Mouse (Mus musculus) stomach, embryonic 16.5 days (tissue): ENCODE measurements around the gene Pgm5. TPM values are rescaled to one million over a fixed set of nuclear protein-coding genes. Genes with fewer than 3 reads are reported as not detected.

Experiments used
- ATAC-seq: fragments of 200-750 bp; cut with Nextera tagmentation; 2 replicates; pipeline ENCODE4 v1.8.0; 2017; ENCODE audit warnings: moderate number of reproducible peaks, moderate TSS enrichment; ENCODE audit not compliant: insufficient read depth, low FRiP score
- H3K27ac ChIP-seq: fragments of 300-500 bp; sonication (generic); 2 replicates; pipeline ENCODE4 v1.5.1; 2014; ENCODE audit warnings: low read length
- H3K27me3 ChIP-seq: fragments of 300-500 bp; sonication (generic); 2 replicates; pipeline ENCODE4 v1.6.1; 2014; ENCODE audit warnings: low read length, control low read depth, mixed read lengths; ENCODE audit not compliant: control insufficient read depth, insufficient read depth
- H3K36me3 ChIP-seq: fragments of 300-500 bp; sonication (generic); 2 replicates; pipeline ENCODE4 v1.6.1; 2014; ENCODE audit warnings: low read length; ENCODE audit not compliant: control insufficient read depth, insufficient read depth
- H3K4me1 ChIP-seq: fragments of 300-500 bp; sonication (generic); 2 replicates; pipeline ENCODE4 v1.6.1; 2014; ENCODE audit warnings: low read length, control low read depth, mixed read lengths; ENCODE audit not compliant: control insufficient read depth, insufficient read depth
- H3K4me2 ChIP-seq: fragments of 300-500 bp; sonication (generic); 2 replicates; pipeline ENCODE4 v1.6.1; 2014; ENCODE audit warnings: low read depth, low read length, mixed read lengths
- H3K4me3 ChIP-seq: fragments of 300-500 bp; sonication (generic); replicated peaks from 2 replicates; pipeline ENCODE4 v1.5.1; 2014; ENCODE audit warnings: mild to moderate bottlenecking, low read length
- H3K9ac ChIP-seq: fragments of 300-500 bp; sonication (generic); 2 replicates; pipeline ENCODE4 v1.6.1; 2014; ENCODE audit warnings: low read length
- H3K9me3 ChIP-seq: fragments of 300-500 bp; sonication (generic); replicated peaks from 2 replicates; pipeline ENCODE4 v1.6.1; 2016; ENCODE audit warnings: low read length, control low read depth; ENCODE audit not compliant: control insufficient read depth
- WGBS: fragments of 180-500 bp; shearing (Covaris S2); extraction: QIAGEN DNeasy Blood & Tissue Kit; methylation state at CpG from one replicate; pipeline ENCODE4 v1.1.7; 2014; 5-methylcytosine and 5-hydroxymethylcytosine counted together
- polyA plus RNA-seq: library from polyadenylated mRNA; unstranded; fragments of >200 nt; fragmentation: Nextera tagmentation; extraction: Ambion mirVana; gene quantifications from 2 replicates; pipeline ENCODE4 v1.2.1, GENCODE M21; 2015

Pgm5 gene
- polyA plus RNA-seq, 1 experiment from 2014 or later, result 10.5 TPM

DNA sequence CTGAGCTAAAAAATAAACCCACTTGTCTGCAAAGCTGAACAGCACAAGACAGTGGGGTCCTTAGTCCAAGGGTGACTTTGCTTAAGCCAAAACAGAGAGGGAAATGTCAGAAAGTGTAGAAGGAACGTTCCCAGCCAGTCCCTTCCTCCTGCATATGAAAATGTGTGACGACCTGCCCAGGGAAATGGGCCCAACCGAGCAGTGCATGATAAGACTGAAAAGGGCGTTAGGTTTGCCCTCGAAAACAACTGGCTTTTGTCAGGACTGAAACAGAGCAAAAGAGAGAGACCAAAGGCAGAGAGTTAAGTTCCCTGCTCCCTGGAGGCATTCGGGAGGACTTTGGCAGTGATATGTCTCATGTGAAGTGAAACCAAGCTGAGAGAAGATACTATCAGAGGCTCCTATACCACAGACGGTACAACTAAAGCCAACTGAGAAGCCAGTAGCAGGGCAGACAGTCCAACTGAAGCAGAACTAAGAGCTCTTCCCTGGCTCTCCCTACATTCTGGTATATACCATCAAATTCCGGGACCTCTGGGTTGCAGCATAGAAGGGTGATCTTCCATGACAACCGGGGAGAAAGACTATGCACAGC is 68.0 kb downstream of the Pgm5 start:
- ATAC-seq, result no peak
- H3K27ac ChIP-seq, result no peak overlapping the region
- no peak overlapping the region for H3K4me3 ChIP-seq
- WGBS, result 75% methylated on average over 9 of the region's 9 CpGs
- H3K4me2 ChIP-seq, result no peak overlapping the region
- H3K9me3 ChIP-seq, result no peaks in the 10 kb centered on the region
- H3K9ac ChIP-seq, result no peak overlapping the region
- no peaks in the 10 kb centered on the region for H3K27me3 ChIP-seq
- H3K36me3 ChIP-seq, result no peaks in the 10 kb centered on the region
- H3K4me1 ChIP-seq, result no peaks in the 10 kb centered on the region

DNA sequence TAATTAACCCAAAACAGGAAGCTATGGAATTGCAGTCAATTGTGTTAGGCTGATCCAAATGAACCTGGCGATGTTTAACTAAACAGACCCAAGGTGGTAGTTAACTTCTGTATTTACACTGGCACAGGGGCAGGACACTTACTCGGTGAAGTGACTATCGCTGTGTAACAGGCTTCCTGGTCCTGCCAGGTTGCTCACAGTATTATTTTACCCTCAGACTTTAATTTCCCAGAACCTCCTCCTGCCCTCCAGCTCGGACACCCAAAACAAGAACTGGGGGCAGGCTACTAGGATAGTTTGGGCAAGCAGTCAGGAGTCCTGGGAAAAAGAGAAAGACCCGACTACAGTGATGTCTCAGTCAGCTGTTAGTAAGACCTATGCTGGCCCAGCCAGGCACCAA is 68.8 kb downstream of the Pgm5 start:
- no peak for ATAC-seq

DNA sequence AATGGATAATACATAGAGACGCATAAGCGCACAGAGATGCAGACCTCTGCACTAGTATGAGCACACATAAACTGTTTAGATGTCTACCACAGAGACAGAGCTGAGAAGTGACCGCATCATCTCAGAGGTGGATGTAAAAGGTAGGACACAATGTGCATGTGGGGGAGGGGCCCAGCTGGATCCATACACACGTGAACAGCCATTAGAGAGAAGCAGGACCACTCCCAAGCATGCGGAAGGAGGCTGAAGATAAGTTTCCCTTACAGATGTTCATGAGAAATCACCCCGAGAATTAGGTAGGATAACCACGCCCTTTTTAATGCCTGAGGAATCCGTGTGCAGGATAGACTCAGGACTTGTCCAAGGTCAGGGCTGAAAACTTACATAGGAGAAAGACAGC is 75.8 kb downstream of the Pgm5 start:
- no peak overlapping the region for H3K27ac ChIP-seq
- 75% methylated on average over 8 of the region's 8 CpGs for WGBS
- H3K4me2 ChIP-seq, result no peak overlapping the region
- H3K9ac ChIP-seq, result no peak overlapping the region
- no peaks in the 10 kb centered on the region for H3K36me3 ChIP-seq
- no peaks in the 10 kb centered on the region for H3K9me3 ChIP-seq
- ATAC-seq, result no peak
- no peaks in the 10 kb centered on the region for H3K27me3 ChIP-seq
- H3K4me1 ChIP-seq, result peaks cover 15% of the 10 kb centered on the region
- no peak overlapping the region for H3K4me3 ChIP-seq

More for the DNA sequence above, 68.8 kb downstream of the Pgm5 start:
- no peaks in the 10 kb centered on the region for H3K36me3 ChIP-seq
- H3K4me3 ChIP-seq, result no peak overlapping the region
- H3K9ac ChIP-seq, result no peak overlapping the region
- no peak overlapping the region for H3K4me2 ChIP-seq
- H3K4me1 ChIP-seq, result no peaks in the 10 kb centered on the region
- WGBS, result 75% methylated on average over 5 of the region's 5 CpGs
- no peaks in the 10 kb centered on the region for H3K9me3 ChIP-seq
- H3K27ac ChIP-seq, result no peak overlapping the region
- no peaks in the 10 kb centered on the region for H3K27me3 ChIP-seq

DNA sequence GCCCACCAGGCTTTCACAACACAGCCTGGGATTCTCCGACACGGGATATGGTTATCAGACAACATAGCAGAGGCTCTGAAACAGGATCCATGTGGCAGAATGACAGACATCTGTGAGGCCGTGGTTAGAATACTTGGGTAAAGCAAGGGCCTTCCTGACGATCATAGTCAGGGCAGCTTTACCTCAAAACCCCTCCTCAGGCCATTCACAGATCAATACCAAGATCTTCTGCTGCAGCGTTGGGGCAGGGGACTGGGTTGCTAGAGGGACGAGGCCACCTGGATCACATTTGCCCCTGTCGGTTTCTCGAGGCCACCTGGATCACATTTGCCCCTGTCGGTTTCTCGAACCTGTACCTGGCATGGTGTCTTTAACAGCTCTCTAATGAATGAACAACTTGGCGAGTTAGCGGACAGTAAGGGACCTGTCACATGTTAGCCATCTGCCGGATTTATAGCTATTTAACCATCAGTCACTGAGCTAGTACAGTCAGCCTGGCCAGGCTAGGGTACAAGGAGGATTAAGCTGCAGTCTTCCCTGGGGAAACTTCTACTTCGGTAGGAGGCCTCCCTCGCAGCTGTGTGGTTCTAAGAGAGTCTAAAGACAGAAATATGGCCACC is 76.5 kb downstream of the Pgm5 start:
- Histone ChIP-seq H3K4me1 (peaks cover 15% of the 10 kb centered on the region), H3K27ac (no peak overlapping the region), H3K4me3 (no peak overlapping the region), H3K27me3 (no peaks in the 10 kb centered on the region), H3K4me2 (no peak overlapping the region), H3K36me3 (no peaks in the 10 kb centered on the region), H3K9me3 (no peaks in the 10 kb centered on the region), H3K9ac (no peak overlapping the region)
- no peak for ATAC-seq
- 69% methylated on average over 15 of the region's 15 CpGs for WGBS

DNA sequence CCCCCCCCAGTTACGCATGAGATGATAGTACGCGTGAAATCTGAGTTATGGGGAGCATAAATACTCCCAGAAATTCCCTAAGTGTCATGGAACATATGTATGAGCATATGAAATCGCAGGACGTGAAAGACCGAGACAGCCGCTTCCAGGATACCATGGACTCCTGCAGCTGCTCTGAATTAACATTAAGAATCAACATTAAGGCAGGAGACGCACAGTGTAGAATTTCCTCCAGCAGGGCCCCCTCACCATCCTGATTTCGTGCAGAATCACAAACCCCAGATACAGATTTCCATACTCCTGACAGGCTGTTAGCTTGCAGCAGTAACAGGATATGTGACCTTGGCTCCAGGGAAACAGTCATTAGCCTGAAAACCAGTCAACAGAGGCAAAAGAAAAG is 77.9 kb downstream of the Pgm5 start:
- Histone ChIP-seq H3K4me1 (peaks cover 19% of the 10 kb centered on the region), H3K4me3 (no peak overlapping the region), H3K9me3 (no peaks in the 10 kb centered on the region), H3K4me2 (no peak overlapping the region), H3K9ac (no peak overlapping the region), H3K27me3 (no peaks in the 10 kb centered on the region), H3K36me3 (no peaks in the 10 kb centered on the region), H3K27ac (peak overlapping the region; percentile 47; the same call in 1 of the 2 replicates)
- WGBS, result 41% methylated on average over 9 of the region's 9 CpGs
- 0 out of 2 replicates have a peak, but pooled peaks have one; percentile 52 for ATAC-seq

DNA sequence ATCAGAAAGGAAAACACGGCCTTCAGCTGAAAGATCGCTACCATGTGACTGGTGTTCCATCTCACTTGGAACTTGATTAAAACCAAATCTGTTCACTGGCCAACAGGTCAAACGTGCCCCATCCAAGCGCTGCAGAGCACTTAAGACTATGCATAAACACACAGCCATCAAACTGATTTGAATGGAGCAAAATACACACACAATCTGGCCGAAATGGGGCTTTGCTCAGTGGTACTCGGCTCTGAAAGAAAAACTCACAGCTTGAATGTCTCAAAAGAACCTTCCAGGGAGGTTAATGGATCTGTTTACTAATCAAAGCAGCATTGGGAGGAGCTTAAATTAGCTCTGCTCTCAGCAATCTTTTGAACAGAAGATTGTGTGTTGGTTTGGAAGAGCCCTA is 81.7 kb downstream of the Pgm5 start:
- no peak overlapping the region for H3K9ac ChIP-seq
- no peaks in the 10 kb centered on the region for H3K36me3 ChIP-seq
- peak overlapping the region; percentile 69 for H3K27ac ChIP-seq
- H3K4me2 ChIP-seq, result no peak overlapping the region
- WGBS, result 33% methylated on average over 6 of the region's 6 CpGs
- ATAC-seq, result peak; percentile 85; the same call in 1 of the 2 replicates
- H3K4me1 ChIP-seq, result peaks cover 19% of the 10 kb centered on the region
- no peaks in the 10 kb centered on the region for H3K27me3 ChIP-seq
- H3K9me3 ChIP-seq, result no peaks in the 10 kb centered on the region
- no peak overlapping the region for H3K4me3 ChIP-seq

DNA sequence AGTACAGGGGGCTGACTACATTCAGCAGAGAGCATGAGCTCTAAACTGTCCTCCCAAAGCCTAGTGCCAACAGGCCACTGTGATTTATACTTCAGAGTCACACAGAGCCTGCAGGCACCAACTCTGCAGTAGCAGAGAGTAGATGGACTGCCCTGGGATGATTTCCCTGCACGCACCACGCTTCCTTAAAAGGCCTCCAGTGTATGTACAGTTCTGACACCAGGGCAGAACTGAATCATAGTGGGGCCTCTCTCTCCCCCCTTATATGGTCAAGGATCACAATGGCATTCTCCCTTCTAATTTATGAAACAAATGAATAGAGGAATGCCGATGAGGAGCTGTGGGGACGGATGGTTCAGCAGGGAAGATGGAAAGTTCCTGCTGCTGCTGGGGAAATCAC is 91.3 kb downstream of the Pgm5 start:
- WGBS, result 50% methylated on average over 4 of the region's 4 CpGs
- H3K36me3 ChIP-seq, result no peaks in the 10 kb centered on the region
- peaks cover 9% of the 10 kb centered on the region; the same call in 1 of the 2 replicates for H3K4me1 ChIP-seq
- H3K4me3 ChIP-seq, result no peak overlapping the region
- H3K27ac ChIP-seq, result peak overlapping the region; percentile 87
- H3K27me3 ChIP-seq, result no peaks in the 10 kb centered on the region
- H3K9me3 ChIP-seq, result no peaks in the 10 kb centered on the region
- H3K9ac ChIP-seq, result no peak overlapping the region
- peak; percentile 92 for ATAC-seq
- H3K4me2 ChIP-seq, result no peak overlapping the region

DNA sequence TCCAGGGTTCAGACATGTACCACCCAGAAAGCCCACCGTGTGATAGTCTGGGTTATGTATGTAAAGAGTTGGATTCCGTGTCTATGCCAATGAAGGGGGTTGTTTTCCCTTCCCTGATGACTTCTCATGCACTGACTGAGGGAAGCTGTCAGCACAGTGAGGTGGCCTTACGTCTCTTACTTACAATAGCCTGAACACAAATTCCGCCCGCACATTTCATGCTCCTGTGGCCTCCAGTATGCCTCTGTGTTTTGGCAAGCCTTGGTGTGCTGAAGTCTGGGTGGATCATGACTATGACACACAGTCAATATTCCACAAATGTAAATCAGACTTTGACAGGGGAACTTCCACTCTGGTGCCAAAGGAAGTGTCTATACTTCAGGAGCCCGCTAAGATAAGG is 94.3 kb downstream of the Pgm5 start:
- peaks cover 18% of the 10 kb centered on the region for H3K4me1 ChIP-seq
- no peaks in the 10 kb centered on the region for H3K27me3 ChIP-seq
- no peak overlapping the region for H3K4me2 ChIP-seq
- H3K36me3 ChIP-seq, result no peaks in the 10 kb centered on the region
- no peak overlapping the region for H3K4me3 ChIP-seq
- WGBS, result 88% methylated on average over 6 of the region's 6 CpGs
- H3K9me3 ChIP-seq, result no peaks in the 10 kb centered on the region
- no peak overlapping the region for H3K27ac ChIP-seq
- no peak overlapping the region for H3K9ac ChIP-seq
- ATAC-seq, result no peak

DNA sequence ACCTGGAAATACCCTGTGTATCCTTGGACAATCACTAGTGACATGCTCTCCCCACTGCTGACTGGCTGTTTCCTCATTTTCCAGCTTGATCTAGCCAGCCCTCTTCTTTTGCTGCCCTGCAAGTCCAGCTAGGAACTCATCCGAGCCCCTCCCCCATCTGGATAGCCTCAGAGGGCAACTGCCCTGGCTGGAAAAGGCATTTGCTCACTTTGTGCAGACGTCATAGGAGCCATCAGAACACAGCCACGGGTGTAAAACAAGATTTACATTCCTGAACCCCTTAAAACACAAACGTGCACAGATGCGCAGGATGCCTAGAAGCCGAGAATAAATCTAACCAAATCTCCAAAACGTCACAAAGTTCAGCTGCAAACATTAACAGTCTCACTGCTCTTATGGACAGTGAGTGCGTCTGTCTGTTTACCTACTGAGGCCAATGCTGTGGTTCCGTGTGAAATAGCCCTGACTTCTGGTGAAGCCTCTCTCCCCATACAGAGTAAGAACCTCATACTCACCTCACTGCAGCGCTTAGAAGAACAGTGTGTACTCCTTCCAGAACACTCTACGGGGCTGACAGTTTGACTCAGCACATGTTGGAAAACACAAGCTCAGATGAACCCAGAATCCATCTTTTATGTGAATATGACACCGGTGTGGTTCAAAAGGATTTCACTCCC is 99.0 kb downstream of the Pgm5 start:
- no peak overlapping the region for H3K4me2 ChIP-seq
- no peaks in the 10 kb centered on the region for H3K36me3 ChIP-seq
- ATAC-seq, result no peak
- 31% methylated on average over 12 of the region's 12 CpGs for WGBS
- peaks cover 9% of the 10 kb centered on the region; the same call in 1 of the 2 replicates for H3K4me1 ChIP-seq
- no peaks in the 10 kb centered on the region for H3K27me3 ChIP-seq
- H3K4me3 ChIP-seq, result no peak overlapping the region
- no peak overlapping the region for H3K9ac ChIP-seq
- H3K27ac ChIP-seq, result peak overlapping the region; percentile 63
- no peaks in the 10 kb centered on the region for H3K9me3 ChIP-seq
